Comparison of ENCODE assay signal across 8 mouse cellular contexts in genomic region chr10:42863621-42864391, GRCm38 (mm10). TPM values are rescaled to one million over a fixed set of nuclear protein-coding genes. Genes with fewer than 3 reads are reported as not detected.
DNase-seq lines count a peak whose midpoint lies in the region; ATAC-seq and TF ChIP-seq lines count a peak whose summit lies in the region.

No protein-coding gene starts in this region.

- no peaks in the 10 kb centered on the region for H3K9me3 ChIP-seq in ES-Bruce4 (replicated peaks; ENCODE audit: control insufficient read depth, insufficient read depth, low read length, poor library complexity, severe bottlenecking)
- H3K9me3 ChIP-seq in forebrain, embryonic 12.5 days = no peaks in the 10 kb centered on the region

- H3K27ac ChIP-seq in ES-Bruce4 (ENCODE audit: insufficient read depth, low read length) = no peak overlapping the region
- peak overlapping the region; percentile 63 for H3K27ac ChIP-seq in forebrain, embryonic 12.5 days

- WGBS in forebrain, embryonic 12.5 days = 37% methylated on average over 31 of the region's 31 CpGs

- no peak for TF ChIP-seq CTCF in ES-Bruce4 (IDR thresholded peaks at IDR 0.05; ENCODE audit: low read depth, low read length)

- no peak for TF ChIP-seq POLR2A in ES-Bruce4 (IDR thresholded peaks at IDR 0.05; ENCODE audit: insufficient read depth, low read length)

- ATAC-seq in forebrain, embryonic 12.5 days (ENCODE audit: low FRiP score) = no peak
- no peak for ATAC-seq in erythroblast, adult 5-6 weeks (replicated peaks; ENCODE audit: low FRiP score, poor library complexity, severe bottlenecking)

- no peak for TF ChIP-seq EP300 in ES-Bruce4 (IDR thresholded peaks at IDR 0.05; ENCODE audit: insufficient read depth, low read depth, low read length)

- DNase-seq in adrenal gland, postnatal 14 days = peak; percentile 88
- peak; percentile 63 for DNase-seq in heart, postnatal 4 days
- peak; percentile 40 for DNase-seq in layer of hippocampus, adult 9-11 months
- DNase-seq in lung, postnatal 10 days = peak; percentile 68
- peak; percentile 74 to 82 for DNase-seq in right cerebral cortex, postnatal 10 days (ENCODE audit: low spot score in 2 of 2)

- 0 out of 2 replicates have a peak overlapping the region, but pooled peaks have one; percentile 0 for H3K9ac ChIP-seq in ES-Bruce4 (ENCODE audit: low read depth, poor library complexity, severe bottlenecking)
- no peak overlapping the region for H3K9ac ChIP-seq in forebrain, embryonic 12.5 days

- H3K4me1 ChIP-seq in ES-Bruce4 (ENCODE audit: control insufficient read depth, insufficient read depth, low read length) = no peaks in the 10 kb centered on the region
- peaks cover 47% of the 10 kb centered on the region for H3K4me1 ChIP-seq in forebrain, embryonic 12.5 days

- H3K27me3 ChIP-seq in ES-Bruce4 (ENCODE audit: control insufficient read depth, insufficient read depth, low read length, poor library complexity, severe bottlenecking) = 0 out of 2 replicates have a peak, but pooled peaks cover 2% of the 10 kb centered on the region
- peaks cover 49% of the 10 kb centered on the region for H3K27me3 ChIP-seq in forebrain, embryonic 12.5 days

- H3K4me3 ChIP-seq in ES-Bruce4 (ENCODE audit: low read depth, low read length) = peak overlapping the region; percentile 57
- H3K4me3 ChIP-seq in forebrain, embryonic 12.5 days (replicated peaks) = peak overlapping the region; percentile 4; the same call in 1 of the 2 replicates

- peak overlapping the region; percentile 46 for H3K4me2 ChIP-seq in forebrain, embryonic 12.5 days

- H3K36me3 ChIP-seq in ES-Bruce4 (ENCODE audit: control insufficient read depth, insufficient read depth, low read length, poor library complexity, severe bottlenecking) = no peaks in the 10 kb centered on the region
- no peaks in the 10 kb centered on the region for H3K36me3 ChIP-seq in forebrain, embryonic 12.5 days (replicated peaks)

RNA-seq across cellular contexts. Expression of gene Scml4, which starts 3.6 kb away (rescaled TPM):
- 0.15 TPM in 1 of 2 replicates, not detected in the other for polyA plus RNA-seq in ES-Bruce4 (2011; ENCODE audit: insufficient read depth, insufficient read length, low read depth, missing spikeins)
- total RNA-seq in adrenal gland, postnatal 14 days (2021) = 4.0 and 14.3 TPM in 2 replicates
- polyA plus RNA-seq in forebrain, embryonic 12.5 days (2016; fragmentation: Nextera tagmentation; extraction: Ambion mirVana) = 2.9 and 3.0 TPM in 2 replicates
- total RNA-seq in heart, postnatal 4 days (2021) = 1 to 10 TPM; 4.2 to 4.9 TPM
- total RNA-seq in erythroblast, adult 5-6 weeks (2015; ENCODE audit: low replicate concordance) = not detected in 2 replicates
- total RNA-seq in erythroblast, adult 5-6 weeks (2017; ENCODE audit: low replicate concordance) = 0.28 TPM in 1 of 2 replicates, not detected in the other
